Mouse (Mus musculus) G1E (cell line): ENCODE results near the gene Rxylt1. TPM values are rescaled to one million over a fixed set of nuclear protein-coding genes. Genes with fewer than 3 reads are reported as not detected.

Experiments used
- ATAC-seq: 2 replicates; pipeline ENCODE4 v1.8.0; 2016; ENCODE audit warnings: mild to moderate bottlenecking; ENCODE audit not compliant: insufficient number of reproducible peaks, poor library complexity, low FRiP score, severe bottlenecking; ENCODE audit errors: extremely low read depth
- DNase-seq: peaks from one replicate; pipeline ENCODE4 v3.0.0; 2012; ENCODE audit warnings: low spot score
- H3K27me3 ChIP-seq: 2 replicates; pipeline ENCODE4 v1.6.1; 2012; ENCODE audit warnings: mild to moderate bottlenecking, low read length, inconsistent platforms; ENCODE audit not compliant: insufficient read depth
- H3K36me3 ChIP-seq: replicated peaks from 2 replicates; pipeline ENCODE3; 2012; ENCODE audit warnings: mild to moderate bottlenecking, inconsistent platforms
- H3K4me1 ChIP-seq: 2 replicates; pipeline ENCODE4 v1.6.1; 2012; ENCODE audit warnings: low read depth, low read length, inconsistent platforms, mixed read lengths; ENCODE audit not compliant: insufficient read depth
- H3K4me3 ChIP-seq: 2 replicates; pipeline ENCODE4 v1.5.1; 2012; ENCODE audit warnings: low read depth, mild to moderate bottlenecking, inconsistent platforms, low read length, moderate library complexity, mixed read lengths
- H3K9me3 ChIP-seq: replicated peaks from 2 replicates; pipeline ENCODE4 v1.6.1; 2012; ENCODE audit warnings: inconsistent platforms
- CTCF ChIP-seq: IDR thresholded peaks from 2 replicates; pipeline ENCODE4 v1.5.1; 2012; ENCODE audit warnings: low read depth, low read length, inconsistent platforms, mixed read lengths
- GATA1 ChIP-seq: IDR thresholded peaks from 2 replicates; pipeline ENCODE4 v1.6.1; 2012; ENCODE audit warnings: borderline replicate concordance, low read length, inconsistent platforms, mixed read lengths
- GATA2 ChIP-seq: IDR thresholded peaks from 2 replicates; pipeline ENCODE4 v1.6.1; 2012; ENCODE audit warnings: low read depth, low read length, inconsistent platforms, borderline replicate concordance
- POLR2AphosphoS5 ChIP-seq: IDR thresholded peaks from 2 replicates; pipeline ENCODE4 v1.6.1; 2012; ENCODE audit warnings: low read depth, low read length, inconsistent platforms; ENCODE audit not compliant: insufficient replicate concordance
- TAL1 ChIP-seq: conservative IDR thresholded peaks from 2 replicates; pipeline ENCODE4 v1.6.1; 2012; ENCODE audit warnings: low read depth, low read length, inconsistent platforms, mixed read lengths
- polyA plus RNA-seq: library from polyadenylated mRNA; stranded (reverse); fragments of >175 nt; gene quantifications from 2 replicates; pipeline ENCODE4 v1.2.3, GENCODE M21; 2012
- total RNA-seq, 2 experiments: library from RNA; stranded (forward) in 1 of 2; stranded (reverse) in 1 of 2; fragments of 200-1000 nt in 1 of 2; fragments of >200 nt in 1 of 2; fragmentation: Nextera tagmentation in 1 of 2; gene quantifications; 2 replicates each; pipeline ENCODE4 v1.2.3; 2014 to 2017

The Rxylt1 gene
- total RNA-seq (2014; fragmentation: Nextera tagmentation) = 57.7 and 62.1 TPM in 2 replicates
- total RNA-seq (2017) = 30.3 and 33.2 TPM in 2 replicates
- 16.0 and 24.9 TPM in 2 replicates for polyA plus RNA-seq

DNA sequence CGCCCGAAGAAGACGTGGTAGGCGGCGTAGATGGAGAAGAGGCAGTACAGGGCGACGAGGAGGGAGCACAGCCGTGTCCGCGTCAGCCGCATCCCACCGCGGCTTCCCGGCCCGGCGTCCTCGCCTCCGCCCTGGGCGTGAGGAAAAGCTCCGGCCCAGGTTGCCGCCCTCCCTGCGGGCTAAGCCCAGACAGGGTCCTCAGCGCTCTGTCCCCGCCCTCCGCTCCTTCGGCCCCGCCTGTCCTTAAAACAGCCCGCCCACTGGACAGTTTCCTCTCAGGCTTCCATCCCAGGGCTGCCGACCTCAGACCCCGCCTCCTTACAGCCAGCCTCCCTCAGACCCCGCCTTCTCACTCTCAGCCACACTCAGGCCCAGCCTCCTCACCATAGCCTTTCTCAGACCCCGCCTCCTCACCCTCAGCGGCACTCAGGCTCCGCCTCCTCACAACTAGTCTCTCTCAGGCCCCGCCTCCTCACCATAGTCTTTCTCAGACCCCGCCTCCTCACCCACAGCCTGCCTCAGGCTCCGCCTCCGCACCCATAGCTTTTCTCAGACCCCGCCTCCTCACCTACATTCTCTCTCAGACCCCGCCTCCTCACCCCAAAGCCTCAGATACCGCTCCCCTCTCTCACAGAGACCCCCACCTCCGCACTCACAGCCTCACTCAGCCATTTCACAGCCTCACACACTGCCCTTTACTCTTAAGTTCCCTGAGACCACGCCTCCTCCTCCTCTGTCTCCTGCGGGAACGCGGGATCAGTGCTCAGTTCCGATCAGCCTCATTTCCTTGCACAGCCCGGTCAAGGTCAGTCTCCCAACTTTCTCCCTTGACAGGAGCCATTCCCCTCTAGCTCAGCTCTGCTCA, at the start of gene Rxylt1:
Rxylt1 (minus strand) TSS at position 392 of the 865 bp plus-strand sequence.
- H3K27me3 ChIP-seq = no peaks in the 10 kb centered on the region
- H3K36me3 ChIP-seq = peaks cover 19% of the 10 kb centered on the region
- TF ChIP-seq CTCF (no peak), GATA2 (no peak), TAL1 (no peak), GATA1 (no peak), POLR2AphosphoS5 (no peak)
- DNase-seq (peak; percentile 82), ATAC-seq (peak; percentile 96)
- H3K4me1 ChIP-seq = peaks cover 14% of the 10 kb centered on the region
- no peaks in the 10 kb centered on the region for H3K9me3 ChIP-seq
- peak within 1 kb of the TSS; percentile 84 for H3K4me3 ChIP-seq

DNA sequence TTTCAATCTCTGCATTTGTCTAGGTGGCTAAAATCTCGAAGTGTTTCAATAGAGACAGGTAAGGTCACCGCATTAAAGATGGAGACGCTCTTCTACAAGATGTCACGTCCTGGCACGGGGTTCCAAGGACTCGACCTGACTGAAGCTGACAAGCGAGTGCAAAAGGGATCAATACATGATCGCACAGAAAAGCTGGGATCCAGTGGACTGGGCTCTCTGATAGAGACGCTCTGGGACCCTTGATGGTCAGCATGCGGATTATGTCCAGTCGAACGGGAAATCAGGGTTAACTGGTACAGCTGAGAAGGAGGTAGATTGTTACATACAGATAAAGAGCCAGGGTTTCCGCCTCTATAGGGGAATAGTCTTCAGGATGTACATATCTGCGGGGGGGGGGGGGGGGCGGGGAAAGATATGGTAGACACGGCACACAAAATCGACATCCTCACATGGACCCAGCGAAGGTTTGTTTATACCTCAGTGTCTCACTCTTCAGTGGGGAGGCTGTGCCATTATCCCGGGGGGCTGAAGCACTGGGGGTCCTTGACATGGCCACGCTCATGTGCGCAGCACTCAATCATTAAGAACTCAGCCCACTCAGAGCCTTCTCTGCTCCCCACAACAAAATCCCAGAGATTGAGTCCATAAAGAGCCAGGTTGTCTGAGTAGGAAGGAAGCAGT, 24.3 kb upstream of the Rxylt1 start:
- TF ChIP-seq TAL1 (no peak), CTCF (no peak), POLR2AphosphoS5 (no peak), GATA1 (no peak), GATA2 (no peak)
- ATAC-seq = no peak
- H3K4me1 ChIP-seq = no peaks in the 10 kb centered on the region
- no peak overlapping the region for H3K4me3 ChIP-seq
- no peaks in the 10 kb centered on the region for H3K36me3 ChIP-seq
- H3K27me3 ChIP-seq = no peaks in the 10 kb centered on the region
- no peak for DNase-seq
- peaks cover 21% of the 10 kb centered on the region for H3K9me3 ChIP-seq

GRCm38 (mm10) chr10:122120500-122121289, 23.5 kb upstream of the Rxylt1 start:
- ATAC-seq (no peak), DNase-seq (no peak)
- Histone ChIP-seq H3K4me1 (no peaks in the 10 kb centered on the region), H3K36me3 (no peaks in the 10 kb centered on the region), H3K4me3 (no peak overlapping the region), H3K27me3 (no peaks in the 10 kb centered on the region), H3K9me3 (peaks cover 21% of the 10 kb centered on the region)
- TF ChIP-seq POLR2AphosphoS5 (no peak), GATA1 (no peak), GATA2 (no peak)

DNA sequence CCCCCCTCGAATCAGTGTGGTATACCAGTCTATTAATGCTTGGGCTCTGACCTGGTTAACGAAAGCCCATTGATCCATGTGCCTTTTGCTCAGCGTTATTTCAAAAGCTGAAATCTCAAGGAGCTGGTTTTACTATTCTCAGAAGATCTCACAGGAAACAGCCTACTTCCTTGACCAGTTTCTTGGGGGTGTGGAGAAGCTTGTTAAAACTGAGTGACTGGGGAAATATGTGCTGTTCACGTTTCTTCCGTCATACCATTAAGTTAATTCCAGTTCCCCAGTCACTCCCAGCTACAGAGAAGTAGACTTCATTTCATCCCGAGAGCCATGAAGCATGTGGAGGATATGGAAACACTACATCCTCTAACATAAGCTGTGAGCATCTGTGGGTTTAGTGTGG, 22.3 kb upstream of the Rxylt1 start:
- Histone ChIP-seq H3K4me3 (no peak overlapping the region), H3K9me3 (peaks cover 21% of the 10 kb centered on the region), H3K36me3 (no peaks in the 10 kb centered on the region), H3K4me1 (no peaks in the 10 kb centered on the region), H3K27me3 (no peaks in the 10 kb centered on the region)
- DNase-seq (no peak), ATAC-seq (no peak)
- TF ChIP-seq GATA1 (no peak), POLR2AphosphoS5 (no peak), TAL1 (no peak), GATA2 (no peak), CTCF (no peak)

- Histone ChIP-seq H3K27me3 (no peaks in the 10 kb centered on the region), H3K4me3 (no peak overlapping the region), H3K36me3 (no peaks in the 10 kb centered on the region), H3K9me3 (peaks cover 12% of the 10 kb centered on the region), H3K4me1 (no peaks in the 10 kb centered on the region)
- TF ChIP-seq GATA2 (no peak), TAL1 (no peak), POLR2AphosphoS5 (no peak), GATA1 (no peak), CTCF (no peak)
- DNase-seq (no peak), ATAC-seq (no peak)
These were observed 19.5 kb upstream of the Rxylt1 start for GRCm38 (mm10) chr10:122116636-122117035.

- no peak for TF ChIP-seq GATA2
- no peak for TF ChIP-seq TAL1
- no peak for TF ChIP-seq POLR2AphosphoS5
- TF ChIP-seq CTCF = no peak
- TF ChIP-seq GATA1 = no peak
- no peaks in the 10 kb centered on the region for H3K36me3 ChIP-seq
- no peaks in the 10 kb centered on the region for H3K9me3 ChIP-seq
- 0 out of 2 replicates have a peak, but pooled peaks cover 2% of the 10 kb centered on the region for H3K27me3 ChIP-seq
- no peak overlapping the region for H3K4me3 ChIP-seq
- DNase-seq (no peak), ATAC-seq (no peak)
- no peaks in the 10 kb centered on the region for H3K4me1 ChIP-seq
These were observed 9.5 kb upstream of the Rxylt1 start for GRCm38 (mm10) chr10:122106633-122107028.
